Mouse (Mus musculus): Measurements from ENCODE around the gene Gm13040.
"Not testable (repeated sequence)": the region's sequence is repeated elsewhere in the genome, so short reads cannot be mapped to it uniquely, and the experiment has no call there.

Gene Gm13040

GRCm38 (mm10) chr4:143535654-143536053 is at the start of gene Gm13040:
Gm13040 (plus strand) TSS chr4:143535954.
- DNase-seq, result not testable (repeated sequence)

DNA sequence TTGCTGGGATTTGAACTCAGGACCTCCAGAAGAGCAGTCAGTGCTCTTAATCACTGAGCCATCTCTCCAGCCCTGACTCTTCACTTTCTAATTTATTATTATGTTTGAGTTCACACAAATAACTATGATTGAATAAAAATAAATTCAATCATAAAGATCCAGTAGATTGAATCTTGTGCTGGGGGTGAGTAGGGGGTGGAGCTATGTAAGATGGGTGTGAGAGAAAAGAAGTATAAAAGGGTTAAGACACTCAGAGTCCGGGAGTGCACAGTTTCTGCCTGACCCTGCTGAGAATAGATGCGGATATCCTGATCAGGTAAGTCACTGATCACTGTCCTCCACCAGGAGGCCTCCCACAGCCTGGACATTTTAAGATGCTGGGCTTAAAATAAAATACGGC is 24.7 kb upstream of the Gm13040 start, which contains the start of gene Gm13043:
TSS of gene Gm13043 (plus strand) at position 301 of the 400 bp plus-strand sequence.
- DNase-seq, result no peak

DNA sequence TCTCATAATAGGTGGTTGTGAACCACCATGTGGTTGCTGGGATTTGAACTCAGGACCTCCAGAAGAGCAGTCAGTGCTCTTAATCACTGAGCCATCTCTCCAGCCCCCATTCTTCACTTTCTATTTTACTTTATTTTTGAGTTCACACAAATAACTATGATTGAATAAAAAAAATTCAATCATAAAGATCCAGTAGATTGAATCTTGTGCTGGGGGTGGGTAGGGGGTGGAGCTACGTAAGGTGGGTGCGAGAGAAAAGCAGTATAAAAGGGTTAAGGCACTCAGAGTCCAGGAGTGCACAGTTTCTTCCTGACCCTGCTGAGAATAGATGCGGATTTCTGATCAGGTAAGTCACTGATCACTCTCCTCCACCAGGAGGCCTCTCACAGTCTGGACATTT is 15.6 kb downstream of the Gm13040 start, which contains the start of the genes BC080695 and Gm13057:
TSS of gene BC080695 (plus strand) at position 301 of the 400 bp plus-strand sequence.
TSS of gene Gm13057 (plus strand) at position 310 of the 400 bp plus-strand sequence.
- DNase-seq, result not testable (repeated sequence)
